Mouse (Mus musculus) E14TG2a.4 (cell line): ENCODE data around the gene Zfp804b.

Experiments used
- CTCF ChIP-seq: conservative IDR thresholded peaks from 2 replicates; pipeline ENCODE4 v1.5.1; 2014; ENCODE audit warnings: low read length
- NANOG ChIP-seq: IDR thresholded peaks from 2 replicates; pipeline ENCODE4 v1.6.1; 2014; ENCODE audit warnings: borderline replicate concordance, low read length, mixed read lengths
- POU5F1 ChIP-seq: IDR thresholded peaks from 2 replicates; pipeline ENCODE4 v1.6.1; 2014; ENCODE audit warnings: low read length, borderline replicate concordance

DNA sequence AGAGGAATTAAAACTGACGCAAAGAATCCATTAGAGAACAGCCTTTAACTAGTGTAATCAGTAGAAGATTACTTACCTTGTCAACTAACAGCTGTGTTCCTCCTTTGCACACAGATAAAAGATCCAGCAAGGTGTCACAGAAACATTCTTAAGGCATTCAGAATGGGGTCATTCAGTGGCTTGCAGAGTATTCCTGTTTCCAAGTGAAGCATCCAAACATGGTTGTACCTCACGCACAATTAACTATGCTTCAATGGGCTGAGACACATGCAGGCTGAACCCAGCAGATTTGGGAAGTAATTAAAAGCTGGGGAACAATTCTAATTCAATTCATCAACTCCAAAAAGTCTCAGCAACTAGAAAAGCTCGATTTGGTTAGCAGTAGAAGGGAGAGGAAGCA is 337.1 kb downstream of the Zfp804b start:
- TF ChIP-seq CTCF (no peak), NANOG (no peak), POU5F1 (no peak)
